Mouse (Mus musculus): ENCODE measurements around the gene Grik3. TPM values are rescaled to one million over a fixed set of nuclear protein-coding genes. Genes with fewer than 3 reads are reported as not detected.

Gene Grik3
- total RNA-seq, 1 experiment: 9.8 TPM

DNA sequence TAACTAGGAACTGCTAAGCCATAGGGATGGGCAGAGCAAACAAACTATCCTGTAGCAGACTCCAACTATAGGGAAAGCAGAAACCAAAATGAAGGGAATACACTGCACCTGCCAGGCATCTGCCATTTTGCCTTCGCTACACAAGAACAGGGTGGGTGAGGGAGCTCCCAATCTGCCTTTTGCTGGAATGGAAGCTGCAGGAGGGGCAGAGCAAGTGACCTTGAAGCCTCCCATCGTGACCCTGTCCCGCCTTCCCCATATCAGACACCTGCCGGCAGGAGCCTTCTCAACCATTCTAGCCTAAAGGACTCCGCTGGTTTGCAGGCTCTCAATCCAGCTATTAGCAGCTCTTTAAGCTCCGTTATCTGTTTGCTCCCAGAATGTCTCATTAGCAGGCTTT lies 38.7 kb upstream of the Grik3 start:
- H3K4me1 ChIP-seq (ENCODE audit: control insufficient read depth in 2 of 2, insufficient read depth in 2 of 2, low read length in 2 of 2, poor library complexity in 1 of 2): peaks cover 4 to 9% of the 10 kb centered on the region in 2 experiments; a peak in 3 of 4 replicates

DNA sequence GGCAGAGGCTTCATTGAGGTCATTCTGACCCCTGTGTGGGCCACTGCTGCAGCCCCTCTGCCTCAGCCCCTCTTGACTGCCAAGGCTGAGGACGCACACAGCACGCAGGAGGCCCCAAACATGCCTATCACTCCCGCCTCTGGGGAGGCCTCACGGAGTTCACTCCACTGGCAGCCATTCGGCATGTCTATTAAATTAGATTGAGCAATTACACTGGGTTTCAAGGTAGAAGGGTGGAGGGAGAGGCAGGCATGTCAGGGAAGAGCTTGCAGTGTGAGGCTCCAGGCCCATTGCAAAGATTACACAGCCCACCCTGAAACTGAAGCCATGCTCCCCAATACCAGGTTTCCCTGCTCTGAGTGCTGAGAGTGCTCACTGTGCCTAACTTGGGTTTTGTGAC lies 34.0 kb upstream of the Grik3 start:
- in situ Hi-C loops (cut with MboI; ENCODE audit: low sequenced_read_pairs in 2 of 2, unreplicated experiment in 2 of 2): no loop called here
- TF ChIP-seq HCFC1 (IDR thresholded peaks at IDR 0.05; ENCODE audit: borderline replicate concordance, insufficient read depth, low read length) (no peak), ZNF384 (IDR thresholded peaks at IDR 0.05; ENCODE audit: low read depth, low read length) (no peak), MAFK (IDR thresholded peaks at IDR 0.05; ENCODE audit: insufficient read depth, low read depth, low read length) (no peak), ZC3H11A (IDR thresholded peaks at IDR 0.05; ENCODE audit: borderline replicate concordance, low read depth, low read length) (no peak), CHD2 (IDR thresholded peaks at IDR 0.05; ENCODE audit: low read depth, low read length) (no peak)

More for the DNA sequence above, 38.7 kb upstream of the Grik3 start:
- DNase-seq (ENCODE audit: low read depth, low spot score): peak; percentile 21
- in situ Hi-C loops (cut with MboI; ENCODE audit: low sequenced_read_pairs in 2 of 2, unreplicated experiment in 2 of 2): no loop called here
- no peak overlapping the region for H3K9ac ChIP-seq (ENCODE audit: insufficient read depth, low read depth, low read length, poor library complexity, severe bottlenecking)
- no peaks in the 10 kb centered on the region for H3K36me3 ChIP-seq (ENCODE audit: control insufficient read depth, insufficient read depth, low read length, poor library complexity, severe bottlenecking)
- H3K27ac ChIP-seq (ENCODE audit: insufficient read depth, low read depth, low read length, poor library complexity, severe bottlenecking): no peak overlapping the region
- TF ChIP-seq ZC3H11A (IDR thresholded peaks at IDR 0.05; ENCODE audit: borderline replicate concordance, low read depth, low read length) (no peak), ZNF384 (IDR thresholded peaks at IDR 0.05; ENCODE audit: low read depth, low read length) (no peak), MAFK (IDR thresholded peaks at IDR 0.05; ENCODE audit: insufficient read depth, low read depth, low read length) (no peak), CHD2 (IDR thresholded peaks at IDR 0.05; ENCODE audit: low read depth, low read length) (no peak), HCFC1 (IDR thresholded peaks at IDR 0.05; ENCODE audit: borderline replicate concordance, insufficient read depth, low read length) (no peak)
- no peak overlapping the region for H3K4me3 ChIP-seq (ENCODE audit: insufficient read depth in 1 of 2, low read depth in 1 of 2, low read length in 2 of 2, poor library complexity in 1 of 2, severe bottlenecking in 1 of 2)
- H3K9me3 ChIP-seq (ENCODE audit: control insufficient read depth, insufficient read depth, low read depth, low read length): no peaks in the 10 kb centered on the region

DNA sequence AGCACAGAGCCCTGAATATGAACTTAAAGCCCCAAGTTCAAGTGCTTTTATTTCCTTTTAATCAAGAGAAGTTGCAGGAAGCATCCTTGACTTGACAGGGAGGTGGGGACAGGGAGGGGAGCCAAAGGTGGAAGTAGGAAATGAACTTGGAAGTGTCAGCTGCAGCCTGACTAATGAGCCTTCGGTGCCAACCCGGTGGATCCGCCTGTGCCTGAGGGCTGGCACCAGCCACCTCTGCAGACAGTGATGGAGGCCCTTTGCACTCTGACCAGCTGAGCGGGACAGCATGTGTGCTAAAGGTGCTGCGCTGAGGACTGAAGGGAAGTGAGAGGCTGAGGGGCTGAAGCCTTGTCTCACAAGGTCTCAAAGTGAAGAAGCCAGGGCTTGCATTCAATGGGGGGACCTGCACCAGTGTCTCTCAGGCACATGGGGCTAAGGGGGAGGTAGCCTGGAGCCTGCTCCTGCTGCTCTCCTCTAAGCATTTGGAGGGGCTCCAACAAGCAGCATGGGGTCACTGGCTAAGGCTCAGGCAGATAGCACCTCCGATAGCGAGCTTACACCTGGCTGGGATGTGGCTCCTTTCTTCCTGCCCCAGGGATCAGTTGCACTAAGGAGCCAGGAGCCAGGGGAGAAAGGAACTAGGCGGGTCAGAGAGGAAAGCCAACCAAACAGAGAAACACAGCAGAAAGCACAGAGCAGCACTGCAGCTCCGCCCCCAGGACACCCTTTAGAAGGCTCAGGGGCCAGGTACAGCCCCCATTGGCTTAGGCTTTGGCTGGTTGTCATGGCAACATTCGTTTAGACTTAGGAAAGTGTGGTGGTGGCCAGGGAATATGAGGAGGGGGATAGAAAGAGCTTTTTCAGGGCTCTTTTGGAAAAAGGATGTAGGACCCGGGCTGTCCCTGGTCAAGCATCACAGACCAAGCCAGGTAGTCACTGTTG lies 33.1 kb upstream of the Grik3 start:
- Histone ChIP-seq H3K27ac (ENCODE audit: insufficient read depth, low read depth, low read length, poor library complexity, severe bottlenecking) (no peak overlapping the region), H3K4me3 (ENCODE audit: insufficient read depth in 1 of 2, low read depth in 1 of 2, low read length in 2 of 2, poor library complexity in 1 of 2, severe bottlenecking in 1 of 2) (peak overlapping the region in 1 of 2 experiments; percentile 14; a peak in 1 of 4 replicates), H3K9me3 (ENCODE audit: control insufficient read depth, insufficient read depth, low read depth, low read length) (no peaks in the 10 kb centered on the region), H3K9ac (ENCODE audit: insufficient read depth, low read depth, low read length, poor library complexity, severe bottlenecking) (no peak overlapping the region), H3K4me1 (ENCODE audit: control insufficient read depth in 2 of 2, insufficient read depth in 2 of 2, low read length in 2 of 2, poor library complexity in 1 of 2) (peaks cover 0 to 8% of the 10 kb centered on the region in 2 experiments; a peak in 1 of 4 replicates), H3K36me3 (ENCODE audit: control insufficient read depth, insufficient read depth, low read length, poor library complexity, severe bottlenecking) (no peaks in the 10 kb centered on the region)
- no peak for TF ChIP-seq ZC3H11A (IDR thresholded peaks at IDR 0.05; ENCODE audit: borderline replicate concordance, low read depth, low read length)
- no peak for TF ChIP-seq HCFC1 (IDR thresholded peaks at IDR 0.05; ENCODE audit: borderline replicate concordance, insufficient read depth, low read length)
- no peak for TF ChIP-seq ZNF384 (IDR thresholded peaks at IDR 0.05; ENCODE audit: low read depth, low read length)
- no peak for TF ChIP-seq MAFK (IDR thresholded peaks at IDR 0.05; ENCODE audit: insufficient read depth, low read depth, low read length)
- TF ChIP-seq CHD2 (IDR thresholded peaks at IDR 0.05; ENCODE audit: low read depth, low read length): no peak
- no peak for DNase-seq (ENCODE audit: low read depth, low spot score)
- in situ Hi-C loops (cut with MboI; ENCODE audit: low sequenced_read_pairs in 2 of 2, unreplicated experiment in 2 of 2): no loop called here

More for the DNA sequence above, 34.0 kb upstream of the Grik3 start:
- Histone ChIP-seq H3K4me3 (ENCODE audit: insufficient read depth in 1 of 2, low read depth in 1 of 2, low read length in 2 of 2, poor library complexity in 1 of 2, severe bottlenecking in 1 of 2) (no peak overlapping the region), H3K36me3 (ENCODE audit: control insufficient read depth, insufficient read depth, low read length, poor library complexity, severe bottlenecking) (no peaks in the 10 kb centered on the region), H3K9me3 (ENCODE audit: control insufficient read depth, insufficient read depth, low read depth, low read length) (no peaks in the 10 kb centered on the region), H3K4me1 (ENCODE audit: control insufficient read depth in 2 of 2, insufficient read depth in 2 of 2, low read length in 2 of 2, poor library complexity in 1 of 2) (peaks cover 2 to 14% of the 10 kb centered on the region in 2 experiments; a peak in 3 of 4 replicates), H3K27ac (ENCODE audit: insufficient read depth, low read depth, low read length, poor library complexity, severe bottlenecking) (no peak overlapping the region), H3K9ac (ENCODE audit: insufficient read depth, low read depth, low read length, poor library complexity, severe bottlenecking) (no peak overlapping the region)
- no peak for DNase-seq (ENCODE audit: low read depth, low spot score)

DNA sequence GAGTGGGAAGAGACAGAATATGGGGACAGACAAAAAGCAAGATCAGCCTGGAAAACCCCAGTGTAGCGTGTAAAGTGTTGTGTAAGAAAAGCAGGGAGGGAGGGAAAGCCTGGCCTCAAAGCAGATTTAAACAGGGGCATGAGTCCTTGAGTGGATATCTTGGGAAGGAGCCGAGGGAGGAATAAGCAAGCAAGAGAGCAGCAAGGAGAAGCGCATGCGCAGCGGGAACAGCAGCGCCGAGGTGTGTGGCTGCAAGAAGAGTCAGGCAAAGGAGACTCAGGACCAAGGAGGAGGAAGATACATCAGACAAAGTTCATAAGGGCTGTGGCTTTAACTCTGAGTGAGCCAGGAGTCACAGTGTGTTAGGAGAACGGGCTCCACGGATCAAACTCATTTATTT lies 30.7 kb upstream of the Grik3 start:
- H3K9me3 ChIP-seq (ENCODE audit: control insufficient read depth, insufficient read depth, low read depth, low read length): no peaks in the 10 kb centered on the region
- no peak overlapping the region for H3K27ac ChIP-seq (ENCODE audit: insufficient read depth, low read depth, low read length, poor library complexity, severe bottlenecking)
- H3K9ac ChIP-seq (ENCODE audit: insufficient read depth, low read depth, low read length, poor library complexity, severe bottlenecking): no peak overlapping the region
- in situ Hi-C loops (cut with MboI; ENCODE audit: low sequenced_read_pairs in 2 of 2, unreplicated experiment in 2 of 2): no loop called here
- H3K4me1 ChIP-seq (ENCODE audit: control insufficient read depth in 2 of 2, insufficient read depth in 2 of 2, low read length in 2 of 2, poor library complexity in 1 of 2): peaks cover 0 to 12% of the 10 kb centered on the region in 2 experiments; a peak in 1 of 4 replicates
- H3K4me3 ChIP-seq (ENCODE audit: insufficient read depth in 1 of 2, low read depth in 1 of 2, low read length in 2 of 2, poor library complexity in 1 of 2, severe bottlenecking in 1 of 2): no peak overlapping the region
- no peak for DNase-seq (ENCODE audit: low read depth, low spot score)
- TF ChIP-seq ZC3H11A (IDR thresholded peaks at IDR 0.05; ENCODE audit: borderline replicate concordance, low read depth, low read length) (no peak), CHD2 (IDR thresholded peaks at IDR 0.05; ENCODE audit: low read depth, low read length) (no peak), MAFK (IDR thresholded peaks at IDR 0.05; ENCODE audit: insufficient read depth, low read depth, low read length) (no peak), ZNF384 (IDR thresholded peaks at IDR 0.05; ENCODE audit: low read depth, low read length) (no peak), HCFC1 (IDR thresholded peaks at IDR 0.05; ENCODE audit: borderline replicate concordance, insufficient read depth, low read length) (no peak)
- H3K36me3 ChIP-seq (ENCODE audit: control insufficient read depth, insufficient read depth, low read length, poor library complexity, severe bottlenecking): no peaks in the 10 kb centered on the region
